Mouse (Mus musculus) small intestine, adult 2 months (tissue): Measurements from ENCODE around the gene Apba2.

ENCODE experiments used
- CTCF ChIP-seq: fragments of 200-500 bp; IDR thresholded peaks from 2 replicates; pipeline ENCODE4 v1.5.1; 2012; ENCODE audit warnings: low read depth, mild to moderate bottlenecking, control low read depth, inconsistent platforms, low read length, moderate library complexity, mixed read lengths; ENCODE audit not compliant: insufficient replicate concordance, insufficient read length; ENCODE audit errors: extremely low read depth
- POLR2A ChIP-seq: fragments of 200-500 bp; IDR thresholded peaks from 2 replicates; pipeline ENCODE4 v1.6.1; 2012; ENCODE audit warnings: low read depth, mild to moderate bottlenecking, control low read depth, inconsistent platforms, low read length, moderate library complexity

DNA sequence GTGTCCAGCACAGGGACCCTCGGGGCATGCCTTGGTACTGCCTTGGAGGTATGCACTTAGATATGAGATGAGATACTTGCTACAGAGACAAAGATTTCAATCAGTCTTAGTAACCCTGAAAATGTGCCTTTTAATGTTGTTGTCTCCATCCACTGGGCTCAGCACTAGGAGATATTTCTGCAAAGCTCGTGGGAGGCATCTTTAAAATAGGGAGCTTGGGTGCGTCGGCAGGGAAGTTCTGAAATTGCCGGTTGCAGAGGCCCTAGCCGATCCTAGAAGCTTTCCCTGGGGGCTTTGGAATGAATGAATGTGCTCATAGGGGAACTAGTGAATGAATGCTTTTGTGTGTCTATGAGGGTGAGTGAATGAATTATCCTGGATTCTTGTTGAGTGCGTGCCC is 242.1 kb downstream of the Apba2 start:
- TF ChIP-seq CTCF (no peak), POLR2A (no peak)
